Mouse (Mus musculus): ENCODE measurements at regions not wholly inside any gene's neighbourhood (a gene's known extent, or its start where the extent isn't known, plus 50 kb on each side); places are given as distances from the start of the nearest gene placed in this dataset.

- Histone ChIP-seq H3K36me3 (ENCODE audit: control insufficient read depth, insufficient read depth) (no peaks in the 10 kb centered on the region), H3K4me3 (no peak overlapping the region), H3K27me3 (ENCODE audit: control insufficient read depth, insufficient read depth, insufficient read length) (no peaks in the 10 kb centered on the region), H3K4me2 (ENCODE audit: low read depth) (no peak overlapping the region), H3ac (ENCODE audit: control insufficient read depth, insufficient read length) (no peak overlapping the region), H3K79me2 (ENCODE audit: control insufficient read depth, insufficient read depth) (no peaks in the 10 kb centered on the region)
- TF ChIP-seq MYOD1 (IDR thresholded peaks at IDR 0.05; ENCODE audit: control insufficient read depth in 1 of 3, insufficient read length in 2 of 3, low read depth in 2 of 3) (peak in 1 of 3 experiments; percentile 64), MYOG (IDR thresholded peaks at IDR 0.05; ENCODE audit: control insufficient read depth in 1 of 3, insufficient read depth in 1 of 3, insufficient read length in 2 of 3, low read depth in 2 of 3) (no peak), USF1 (IDR thresholded peaks at IDR 0.05; ENCODE audit: low read depth) (no peak)
Measured at GRCm38 (mm10) chr16:42675031-42675430, 200.7 kb upstream of the Zbtb20 start.

GRCm38 (mm10) chr16:42666601-42667000 is 209.1 kb upstream of the Zbtb20 start:
- Histone ChIP-seq H3K4me2 (ENCODE audit: low read depth) (no peak overlapping the region), H3K4me3 (no peak overlapping the region), H3ac (ENCODE audit: control insufficient read depth, insufficient read length) (no peak overlapping the region), H3K36me3 (ENCODE audit: control insufficient read depth, insufficient read depth) (no peaks in the 10 kb centered on the region), H3K79me2 (ENCODE audit: control insufficient read depth, insufficient read depth) (no peaks in the 10 kb centered on the region), H3K27me3 (ENCODE audit: control insufficient read depth, insufficient read depth, insufficient read length) (no peaks in the 10 kb centered on the region)
- no peak for TF ChIP-seq E2F4 (IDR thresholded peaks at IDR 0.05; ENCODE audit: insufficient read depth)
- TF ChIP-seq CEBPB (IDR thresholded peaks at IDR 0.05; ENCODE audit: insufficient read depth, poor library complexity, severe bottlenecking) = no peak
- no peak for TF ChIP-seq MYOG (IDR thresholded peaks at IDR 0.05; ENCODE audit: control insufficient read depth in 1 of 3, insufficient read depth in 1 of 3, insufficient read length in 2 of 3, low read depth in 2 of 3)
- no peak for TF ChIP-seq POLR2A (IDR thresholded peaks at IDR 0.05; ENCODE audit: insufficient read length, low read depth)
- TF ChIP-seq MYOD1 (IDR thresholded peaks at IDR 0.05; ENCODE audit: control insufficient read depth in 1 of 3, insufficient read length in 2 of 3, low read depth in 2 of 3) = no peak
- no peak for TF ChIP-seq MAX (IDR thresholded peaks at IDR 0.05; ENCODE audit: low read depth)
- no peak for TF ChIP-seq TCF3 (IDR thresholded peaks at IDR 0.05; ENCODE audit: insufficient read length, low read depth)
- TF ChIP-seq USF1 (IDR thresholded peaks at IDR 0.05; ENCODE audit: low read depth) = no peak
- TF ChIP-seq REST (IDR thresholded peaks at IDR 0.05; ENCODE audit: insufficient read depth, insufficient read length) = no peak
- no peak for TF ChIP-seq POLR2AphosphoS2 (IDR thresholded peaks at IDR 0.05; ENCODE audit: insufficient read length, low read depth)
- TF ChIP-seq SRF (IDR thresholded peaks at IDR 0.05; ENCODE audit: control insufficient read depth, insufficient read length, low read depth) = no peak
- TF ChIP-seq TCF12 (IDR thresholded peaks at IDR 0.05; ENCODE audit: insufficient read depth, poor library complexity, severe bottlenecking) = no peak

DNA sequence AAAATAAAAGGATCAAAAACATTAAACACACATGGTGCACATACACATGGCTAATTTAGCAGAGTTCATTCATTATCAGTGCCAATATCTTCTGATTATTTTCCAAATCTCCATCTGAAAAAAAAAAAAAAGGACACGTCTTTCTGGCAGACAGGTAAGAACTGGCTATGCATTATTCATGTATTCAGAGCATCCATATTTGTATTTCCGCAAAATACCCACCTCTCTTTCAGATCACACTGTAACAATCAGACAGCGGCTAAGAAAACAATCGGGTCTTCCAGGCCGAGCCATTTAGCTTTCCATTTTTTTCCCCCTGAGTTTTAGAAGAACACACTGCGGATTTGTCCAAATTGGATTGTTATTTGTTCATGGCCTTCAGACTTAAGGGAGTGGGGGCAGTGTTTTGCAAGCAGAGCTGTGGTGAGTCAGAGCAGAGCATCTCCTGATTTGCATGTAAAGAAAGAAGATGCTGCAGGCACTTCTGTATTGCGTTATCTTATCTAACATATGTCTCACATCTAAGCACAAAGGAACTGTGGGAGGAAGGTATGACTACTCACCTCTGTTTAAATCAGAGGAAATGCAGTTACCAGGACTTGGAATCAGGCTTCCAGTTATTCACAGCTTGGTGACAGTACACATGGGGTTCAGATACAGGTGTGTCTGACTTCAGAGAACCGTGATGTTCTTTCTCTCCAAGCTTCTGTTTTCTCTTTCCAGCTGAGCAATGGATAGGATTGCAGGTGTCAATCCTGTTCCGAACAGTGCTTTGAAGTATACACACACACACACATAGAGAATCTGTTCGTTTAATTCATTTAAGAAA is 223.6 kb upstream of the Zbtb20 start:
- no peak overlapping the region for H3ac ChIP-seq (ENCODE audit: control insufficient read depth, insufficient read length)
- H3K4me2 ChIP-seq (ENCODE audit: low read depth) = no peak overlapping the region
- no peak overlapping the region for H3K4me3 ChIP-seq
- no peaks in the 10 kb centered on the region for H3K79me2 ChIP-seq (ENCODE audit: control insufficient read depth, insufficient read depth)
- TF ChIP-seq CEBPB (IDR thresholded peaks at IDR 0.05; ENCODE audit: insufficient read depth, poor library complexity, severe bottlenecking) (no peak), TCF12 (IDR thresholded peaks at IDR 0.05; ENCODE audit: insufficient read depth, poor library complexity, severe bottlenecking) (no peak), TCF3 (IDR thresholded peaks at IDR 0.05; ENCODE audit: insufficient read length, low read depth) (no peak), MYOG (IDR thresholded peaks at IDR 0.05; ENCODE audit: control insufficient read depth in 1 of 3, insufficient read depth in 1 of 3, insufficient read length in 2 of 3, low read depth in 2 of 3) (no peak), MYOD1 (IDR thresholded peaks at IDR 0.05; ENCODE audit: control insufficient read depth in 1 of 3, insufficient read length in 2 of 3, low read depth in 2 of 3) (no peak), E2F4 (IDR thresholded peaks at IDR 0.05; ENCODE audit: insufficient read depth) (no peak), MAX (IDR thresholded peaks at IDR 0.05; ENCODE audit: low read depth) (no peak), SRF (IDR thresholded peaks at IDR 0.05; ENCODE audit: control insufficient read depth, insufficient read length, low read depth) (no peak), POLR2AphosphoS2 (IDR thresholded peaks at IDR 0.05; ENCODE audit: insufficient read length, low read depth) (no peak), REST (IDR thresholded peaks at IDR 0.05; ENCODE audit: insufficient read depth, insufficient read length) (no peak), POLR2A (IDR thresholded peaks at IDR 0.05; ENCODE audit: insufficient read length, low read depth) (no peak), USF1 (IDR thresholded peaks at IDR 0.05; ENCODE audit: low read depth) (no peak)
- no peaks in the 10 kb centered on the region for H3K36me3 ChIP-seq (ENCODE audit: control insufficient read depth, insufficient read depth)
- H3K27me3 ChIP-seq (ENCODE audit: control insufficient read depth, insufficient read depth, insufficient read length) = no peaks in the 10 kb centered on the region

GRCm38 (mm10) chr16:42649767-42650166 is 225.9 kb upstream of the Zbtb20 start:
- Histone ChIP-seq H3K36me3 (ENCODE audit: control insufficient read depth, insufficient read depth) (no peaks in the 10 kb centered on the region), H3K79me2 (ENCODE audit: control insufficient read depth, insufficient read depth) (no peaks in the 10 kb centered on the region), H3K4me3 (no peak overlapping the region), H3K4me2 (ENCODE audit: low read depth) (no peak overlapping the region), H3ac (ENCODE audit: control insufficient read depth, insufficient read length) (no peak overlapping the region), H3K27me3 (ENCODE audit: control insufficient read depth, insufficient read depth, insufficient read length) (no peaks in the 10 kb centered on the region)
- no peak for TF ChIP-seq POLR2A (IDR thresholded peaks at IDR 0.05; ENCODE audit: insufficient read length, low read depth)
- peak in 1 of 3 experiments; percentile 50 for TF ChIP-seq MYOG (IDR thresholded peaks at IDR 0.05; ENCODE audit: control insufficient read depth in 1 of 3, insufficient read depth in 1 of 3, insufficient read length in 2 of 3, low read depth in 2 of 3)

GRCm38 (mm10) chr16:42648531-42649142 is 227.0 kb upstream of the Zbtb20 start:
- Histone ChIP-seq H3K27me3 (ENCODE audit: control insufficient read depth, insufficient read depth, insufficient read length) (no peaks in the 10 kb centered on the region), H3K79me2 (ENCODE audit: control insufficient read depth, insufficient read depth) (no peaks in the 10 kb centered on the region), H3K4me3 (no peak overlapping the region), H3K4me2 (ENCODE audit: low read depth) (no peak overlapping the region), H3ac (ENCODE audit: control insufficient read depth, insufficient read length) (no peak overlapping the region), H3K36me3 (ENCODE audit: control insufficient read depth, insufficient read depth) (no peaks in the 10 kb centered on the region)
- TF ChIP-seq CEBPB (IDR thresholded peaks at IDR 0.05; ENCODE audit: insufficient read depth, poor library complexity, severe bottlenecking) (peak; percentile 70), MAX (IDR thresholded peaks at IDR 0.05; ENCODE audit: low read depth) (no peak)

Measured in myocyte (in vitro differentiated cells).